Mouse (Mus musculus): ENCODE data around the gene Helz.
"Not testable (repeated sequence)": the region's sequence is repeated elsewhere in the genome, so short reads cannot be mapped to it uniquely, and the experiment has no call there.

Helz gene

DNA sequence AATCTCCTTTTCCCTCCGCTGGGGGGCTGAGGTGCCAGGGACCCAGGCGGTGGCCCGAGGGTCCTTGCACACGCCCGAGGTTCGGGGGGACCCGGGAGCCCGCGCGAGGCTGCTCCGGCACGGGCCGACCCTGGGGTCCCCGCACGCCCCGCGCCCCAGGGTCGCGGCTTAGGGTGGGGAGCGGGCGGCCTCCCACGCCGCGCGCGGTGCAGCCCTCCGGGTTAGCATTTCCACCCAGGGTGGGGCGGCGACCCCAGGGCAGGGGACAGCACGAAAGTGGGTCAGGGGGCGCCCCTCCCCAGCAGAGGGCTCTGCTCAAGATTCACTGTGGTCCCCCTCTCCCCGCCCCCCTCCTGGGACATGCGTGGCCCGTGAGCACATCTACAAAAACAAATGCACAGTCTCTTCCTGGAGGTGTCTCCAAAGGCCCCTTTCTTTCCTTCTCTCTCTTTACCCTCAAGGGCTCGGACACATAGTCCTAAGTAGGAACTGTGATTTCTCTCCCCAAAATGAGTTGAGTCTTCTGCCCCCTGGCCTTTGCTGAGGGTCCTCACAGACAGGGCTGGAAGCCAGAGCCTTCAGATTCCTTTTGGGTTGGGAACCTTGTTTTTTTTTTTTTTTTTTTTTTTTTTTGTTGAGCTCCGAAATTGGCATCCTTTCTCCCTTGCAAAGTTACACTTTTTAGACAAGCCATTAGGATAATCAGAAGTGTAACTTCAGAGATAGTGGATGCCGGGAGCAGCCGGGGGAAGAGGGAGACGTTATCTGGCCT lies 660 bp downstream of the Helz start:
- no peak for DNase-seq (ENCODE audit: low spot score in 2 of 2)

DNA sequence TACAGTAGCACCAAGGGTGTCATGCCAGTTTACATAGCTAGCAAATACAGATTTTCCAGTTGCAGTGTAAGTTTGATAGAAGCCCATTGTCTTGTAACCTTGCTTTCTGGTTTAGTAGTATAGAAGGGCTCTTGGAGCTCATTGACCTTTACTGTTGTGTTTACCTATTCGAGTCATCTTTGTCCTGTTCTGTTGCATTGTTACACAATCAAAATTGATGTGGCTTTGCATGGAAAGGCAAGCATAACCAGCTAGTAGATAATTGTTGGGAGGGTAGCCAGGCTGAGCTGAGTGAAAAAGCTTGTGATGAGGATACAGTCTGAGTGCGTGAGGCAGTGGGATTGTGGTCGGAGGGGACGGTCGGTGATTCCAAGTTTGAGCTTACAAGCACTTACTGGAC lies 12.1 kb downstream of the Helz start:
- DNase-seq (ENCODE audit: low spot score in 2 of 2) = no peak

DNA sequence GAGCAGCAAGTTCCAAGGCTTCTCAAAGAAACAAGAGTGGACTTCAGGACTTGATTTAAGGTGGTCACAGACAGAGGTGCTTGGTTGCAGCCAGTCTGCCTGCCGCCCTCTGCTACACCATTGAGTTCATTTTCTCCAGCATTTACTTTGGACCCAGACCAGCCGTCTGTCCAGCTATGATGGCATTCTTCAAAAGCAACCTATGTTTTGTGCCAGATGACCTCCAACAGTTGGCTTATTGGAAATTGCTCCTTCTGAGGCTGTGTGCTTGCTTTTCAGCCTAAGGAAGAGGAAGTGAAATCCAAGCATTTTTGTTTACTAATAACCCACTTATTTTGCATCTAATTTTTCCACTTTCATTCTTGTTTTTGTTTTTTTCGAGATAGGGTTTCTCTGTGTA lies 19.7 kb downstream of the Helz start:
- DNase-seq (ENCODE audit: low spot score in 2 of 2) = no peak

DNA sequence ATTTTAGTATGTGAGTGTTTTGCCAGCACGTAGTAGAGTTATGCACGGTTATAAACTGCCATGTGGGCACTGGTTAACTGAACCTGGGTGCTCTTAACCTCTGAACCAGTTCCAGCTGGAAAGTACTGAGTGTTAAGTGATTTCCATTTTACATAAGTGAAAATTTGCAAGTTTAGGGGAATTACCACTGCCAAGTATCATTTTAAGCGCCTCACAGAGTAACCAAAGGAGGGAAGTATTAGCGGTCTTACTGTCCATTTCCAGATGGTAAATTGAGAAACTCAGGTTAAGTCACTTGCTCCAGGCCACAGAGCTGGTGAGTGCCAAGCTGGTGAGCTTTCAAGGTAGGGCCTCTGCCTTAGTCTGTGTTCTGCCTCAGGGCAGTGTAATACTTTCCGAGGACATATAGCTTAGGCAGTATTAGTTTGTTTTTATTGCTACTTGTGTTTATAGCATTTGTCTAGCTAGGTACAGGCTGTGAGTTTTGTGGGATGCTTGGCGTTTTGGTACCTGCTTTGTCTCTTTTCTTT lies 20.8 kb downstream of the Helz start:
- no peak for DNase-seq (ENCODE audit: low spot score in 2 of 2)

DNA sequence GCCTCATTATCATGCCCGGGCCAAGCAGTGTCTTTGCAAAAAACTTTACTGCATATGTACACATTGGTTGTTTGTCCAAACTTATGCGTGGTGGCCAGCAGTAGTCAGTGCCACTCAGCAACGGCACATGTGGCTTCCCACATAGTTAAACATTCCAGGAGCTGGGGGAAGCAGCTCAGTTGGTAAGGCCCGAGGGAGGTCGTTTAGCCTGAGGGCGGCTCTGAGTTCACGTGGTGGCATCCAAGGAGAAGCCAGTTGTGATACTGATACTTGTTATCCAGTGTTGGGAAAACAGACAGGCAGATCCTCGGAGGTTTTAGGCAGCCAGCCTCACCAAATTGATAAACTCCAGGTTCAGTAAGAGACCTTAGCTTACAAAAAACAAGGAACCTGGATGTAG lies 23.2 kb downstream of the Helz start:
- DNase-seq (ENCODE audit: low spot score in 2 of 2) = not testable (repeated sequence)

DNA sequence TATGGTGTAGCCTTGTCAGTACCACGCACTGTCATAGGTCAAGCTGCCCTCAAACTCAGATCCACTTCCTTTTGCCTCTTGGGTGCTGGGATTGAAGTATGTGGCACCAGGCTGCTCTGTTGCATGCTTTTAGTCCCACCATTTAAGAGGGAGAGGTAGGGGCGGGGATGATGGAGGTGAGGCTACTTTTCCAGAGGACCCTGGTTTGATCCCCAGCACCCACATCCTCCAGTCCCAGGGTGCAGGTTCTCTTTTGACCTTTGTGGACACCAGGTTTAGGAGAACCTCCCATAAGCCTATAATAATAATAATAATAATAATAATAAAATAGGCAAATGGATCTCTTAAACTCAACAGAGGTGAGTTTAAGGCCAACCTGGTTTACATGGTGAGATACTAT lies 23.6 kb downstream of the Helz start:
- no peak for DNase-seq (ENCODE audit: low spot score in 2 of 2)

- DNase-seq (ENCODE audit: low spot score in 2 of 2) = no peak
Observed at GRCm38 (mm10) chr11:107572551-107572950, 24.8 kb downstream of the Helz start.

- DNase-seq (ENCODE audit: low spot score in 2 of 2) = no peak
Observed at GRCm38 (mm10) chr11:107573061-107573692, 25.4 kb downstream of the Helz start.

DNA sequence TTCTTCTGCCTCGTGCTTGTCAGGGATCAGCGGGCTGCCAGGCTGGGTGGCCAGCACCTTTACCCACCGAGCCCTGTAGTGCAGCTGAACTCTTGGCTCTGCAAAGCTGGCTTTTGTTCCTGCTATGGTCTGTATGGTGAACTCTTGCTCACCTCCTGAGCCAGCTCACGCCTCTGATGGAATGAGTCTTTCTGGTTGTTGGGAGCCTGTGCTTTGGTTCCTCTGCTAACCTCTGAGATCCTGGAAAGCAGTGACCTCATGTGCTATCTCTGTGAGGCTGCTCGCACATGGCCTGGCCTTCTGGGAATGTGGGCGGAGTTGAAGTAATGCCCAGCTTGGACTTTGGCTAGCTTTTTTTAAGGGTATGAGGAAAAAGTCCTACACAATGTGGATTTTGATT lies 26.1 kb downstream of the Helz start:
- no peak for DNase-seq (ENCODE audit: low spot score in 2 of 2)

DNA sequence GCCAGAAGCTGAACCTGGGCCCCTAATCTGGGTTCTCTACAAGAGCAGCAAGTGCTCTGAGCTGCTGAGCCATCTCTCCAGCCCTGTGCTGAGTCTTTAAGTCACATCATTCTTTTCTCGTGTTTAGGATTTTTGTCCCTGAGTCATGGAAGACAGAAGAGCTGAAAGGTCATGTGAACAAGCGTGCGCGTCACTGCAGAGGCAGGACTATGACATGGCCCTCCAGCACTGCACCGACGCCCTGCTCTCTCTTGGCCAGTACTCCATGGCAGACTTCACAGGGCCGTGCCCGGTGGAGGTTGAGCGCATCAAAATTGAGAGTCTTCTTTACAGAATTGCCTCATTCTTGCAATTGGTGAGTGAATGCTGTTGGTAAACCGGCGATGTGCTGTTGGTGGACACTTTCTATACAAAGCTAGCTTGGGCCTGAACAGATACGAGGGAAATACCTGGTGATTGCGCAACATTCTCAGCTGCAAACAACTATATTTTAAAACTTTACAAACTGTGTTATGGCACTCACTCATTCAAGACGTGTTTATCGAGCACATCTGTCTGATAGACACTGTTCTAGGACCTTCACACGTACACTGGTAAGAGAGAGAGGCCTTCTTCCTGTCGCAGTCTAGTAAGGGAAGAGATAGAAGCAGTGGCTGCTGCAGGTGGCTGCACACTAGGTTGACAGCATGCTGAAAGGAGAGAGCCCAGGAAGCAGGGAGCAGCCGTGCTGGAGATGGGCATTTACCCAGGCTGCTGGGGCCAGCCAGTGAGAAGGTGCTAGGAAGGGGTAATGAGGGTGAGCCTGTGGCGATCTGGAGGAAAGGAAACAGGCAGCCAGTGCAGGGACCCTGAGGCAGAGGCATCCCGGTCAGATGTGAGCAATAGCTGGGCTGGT lies 27.3 kb downstream of the Helz start:
- no peak for DNase-seq (ENCODE audit: low spot score in 2 of 2)

DNA sequence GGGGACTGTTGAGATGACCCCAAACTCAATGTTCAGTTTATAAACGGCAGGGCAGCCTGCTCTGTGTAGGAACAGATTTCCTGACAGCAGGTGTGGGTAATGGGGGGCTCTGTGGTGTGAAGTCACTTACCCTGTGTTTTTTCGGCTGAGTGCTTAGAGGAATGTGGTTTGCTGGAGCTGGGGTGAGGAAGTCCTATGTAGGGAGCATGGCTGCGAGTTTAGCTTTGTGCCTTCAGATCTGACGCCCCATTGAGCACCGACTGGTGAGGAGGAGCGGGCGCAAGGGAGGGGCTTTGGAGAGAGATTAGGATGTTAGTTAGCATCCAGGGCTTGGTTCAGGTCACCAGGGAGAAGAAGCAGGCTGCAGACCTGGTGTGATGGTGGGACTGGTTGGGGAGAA lies 28.5 kb downstream of the Helz start:
- no peak for DNase-seq (ENCODE audit: low spot score in 2 of 2)

DNA sequence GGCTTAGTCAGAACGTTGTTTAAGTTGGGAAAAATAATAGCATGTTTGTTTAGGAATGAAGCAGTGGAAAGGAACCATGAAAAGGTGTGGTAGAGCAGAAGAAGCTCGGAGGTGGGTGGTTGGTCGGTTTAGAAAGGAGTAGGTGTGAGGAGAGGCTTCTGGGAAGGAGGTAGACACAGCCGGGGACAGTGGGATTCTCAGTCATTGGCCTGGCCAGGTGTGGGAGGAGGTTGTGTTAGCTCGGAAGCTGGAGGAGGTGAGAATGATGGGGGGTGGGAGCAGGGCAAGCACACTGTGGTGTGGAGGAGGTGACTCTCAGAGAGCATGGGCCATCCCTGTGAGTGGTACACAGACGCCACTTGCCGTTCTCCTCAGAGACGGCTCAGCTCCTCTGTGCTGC lies 29.7 kb downstream of the Helz start:
- peak; percentile 18 to 59 for DNase-seq (ENCODE audit: low spot score in 2 of 2)

DNA sequence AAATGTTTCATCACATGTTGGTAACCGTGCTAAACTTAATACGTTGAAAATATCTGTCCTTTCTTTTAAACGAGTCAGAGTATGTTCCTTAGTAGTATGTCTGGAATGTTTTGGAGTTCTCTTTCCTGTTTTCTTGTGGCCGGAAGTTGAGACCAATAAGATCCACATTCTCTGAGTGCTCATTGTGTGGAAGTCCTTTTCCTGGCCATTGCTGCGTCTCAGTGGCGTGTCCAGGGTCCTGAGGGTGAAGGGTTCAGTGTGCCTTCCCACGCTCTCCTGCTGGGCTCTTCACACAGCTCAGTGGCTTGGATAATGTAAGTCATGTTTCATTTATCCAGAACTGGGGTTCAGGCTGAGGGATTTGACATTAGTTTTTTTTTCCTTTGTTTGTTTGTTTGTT lies 30.5 kb downstream of the Helz start:
- DNase-seq (ENCODE audit: low spot score in 2 of 2) = no peak

GRCm38 (mm10) chr11:107580786-107581185 lies 33.1 kb downstream of the Helz start:
- no peak for DNase-seq (ENCODE audit: low spot score in 2 of 2)

DNA sequence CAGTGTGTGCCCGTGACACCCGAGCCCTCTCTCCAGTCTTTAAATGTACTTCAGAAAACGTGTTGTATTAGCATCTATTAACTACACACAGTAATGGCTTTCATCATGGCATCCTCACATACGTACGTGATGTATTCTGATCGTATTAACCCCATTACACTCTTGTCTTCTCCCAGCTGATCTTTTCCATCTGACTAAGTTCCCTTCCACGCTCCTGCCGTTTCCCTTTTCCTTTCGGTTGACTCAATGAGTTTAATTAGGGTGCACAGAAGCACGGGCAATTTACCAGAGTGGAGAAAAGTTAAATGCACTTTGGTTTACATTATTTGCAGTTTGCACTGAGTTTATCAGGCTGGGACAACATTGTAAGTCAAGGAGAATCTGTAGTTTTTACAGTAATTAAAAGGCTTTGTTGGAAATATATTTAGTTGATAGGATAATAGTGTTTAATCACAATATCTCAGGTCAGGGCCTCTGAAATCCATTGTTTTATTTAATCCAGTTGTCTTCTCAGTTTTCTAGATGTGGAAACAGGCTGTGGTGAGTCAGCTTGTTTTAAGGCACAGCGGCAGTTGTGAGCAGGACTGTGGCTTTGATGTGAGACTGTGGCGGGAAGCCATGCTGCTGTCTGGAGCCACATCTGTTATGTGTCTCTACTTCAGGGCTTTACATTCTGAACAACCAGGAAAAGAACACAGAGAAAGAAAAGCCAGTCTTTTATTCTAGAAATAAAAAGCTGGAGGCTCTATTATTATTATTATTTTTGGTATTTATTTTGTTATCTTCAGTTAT lies 37.1 kb downstream of the Helz start:
- DNase-seq (ENCODE audit: low spot score in 2 of 2) = no peak

GRCm38 (mm10) chr11:107586129-107586528 lies 38.4 kb downstream of the Helz start:
- not testable (repeated sequence) for DNase-seq (ENCODE audit: low spot score in 2 of 2)

GRCm38 (mm10) chr11:107587141-107587540 lies 39.4 kb downstream of the Helz start:
- no peak for DNase-seq (ENCODE audit: low spot score in 2 of 2)

DNA sequence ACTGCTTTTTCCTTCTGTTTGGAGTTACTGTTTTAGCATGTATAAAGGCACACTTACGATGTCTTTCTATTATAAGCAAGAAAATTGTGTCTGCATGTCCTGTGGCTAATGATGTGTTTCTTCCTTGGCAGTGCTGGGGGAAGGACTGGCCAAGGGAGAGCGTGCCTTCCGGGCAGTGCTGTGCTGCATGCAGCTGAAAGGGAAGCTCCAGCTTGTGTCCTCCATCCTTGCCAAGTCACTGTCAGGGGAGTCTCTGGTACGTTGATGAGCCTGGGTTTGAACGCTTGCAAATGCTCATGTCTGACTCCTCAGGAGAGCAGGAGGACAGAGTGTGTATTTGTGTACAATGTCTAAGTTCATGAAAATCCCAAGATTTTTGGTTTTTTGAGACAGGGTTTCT lies 44.8 kb downstream of the Helz start:
- no peak for DNase-seq (ENCODE audit: low spot score in 2 of 2)

DNA sequence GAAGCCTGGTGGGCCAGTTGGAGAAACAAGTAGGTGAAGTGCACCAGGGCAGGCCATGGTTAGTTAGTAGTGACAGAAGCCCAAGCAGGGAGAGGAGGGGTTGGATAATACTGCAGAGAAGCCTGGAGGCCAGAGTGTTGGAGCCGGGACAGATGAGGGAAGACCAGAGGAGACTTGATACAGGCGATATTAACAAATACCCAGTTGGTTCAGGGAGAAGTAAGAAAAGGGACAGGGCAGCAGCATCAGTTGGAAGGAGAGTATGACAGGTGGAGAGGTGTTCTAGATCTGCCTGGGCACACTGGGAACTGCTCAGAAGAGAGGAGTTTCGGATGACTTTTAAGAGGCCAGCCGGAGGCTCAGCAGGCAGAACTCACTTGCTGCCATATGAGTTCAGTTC lies 49.7 kb downstream of the Helz start:
- DNase-seq (ENCODE audit: low spot score in 2 of 2) = no peak

GRCm38 (mm10) chr11:107605694-107606093 lies 58.0 kb downstream of the Helz start:
- DNase-seq (ENCODE audit: low spot score in 2 of 2) = no peak

DNA sequence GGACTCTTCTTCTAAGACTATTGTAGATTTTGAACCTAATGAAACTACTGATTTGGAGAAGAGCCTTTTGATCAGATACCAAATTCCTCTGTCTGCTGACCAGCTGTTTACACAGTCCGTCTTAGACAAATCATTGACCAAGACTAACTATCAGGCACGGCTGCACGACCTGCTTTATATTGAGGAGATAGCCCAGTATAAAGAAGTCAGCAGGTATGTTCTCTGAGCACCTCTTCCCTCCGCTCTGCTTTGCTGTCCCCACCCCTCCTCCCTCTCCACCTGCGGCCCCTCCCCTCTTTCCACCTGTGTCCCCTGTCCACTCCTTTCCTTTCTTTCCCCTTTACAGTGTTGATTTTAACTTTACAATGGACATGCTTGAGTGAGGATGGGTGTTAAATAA lies 66.2 kb downstream of the Helz start:
- no peak for DNase-seq (ENCODE audit: low spot score in 2 of 2)

GRCm38 (mm10) chr11:107615696-107616095 lies 68.0 kb downstream of the Helz start:
- no peak for DNase-seq (ENCODE audit: low spot score in 2 of 2)

All from left cerebral cortex, adult 9 months (tissue).